Mouse (Mus musculus) inflammation-experienced regulatory T-cells, adult 6 months (primary cell): ENCODE results near the gene Krt26. TPM values are rescaled to one million over a fixed set of nuclear protein-coding genes. Genes with fewer than 3 reads are reported as not detected.

ENCODE experiments used
- ATAC-seq: one replicate; pipeline ENCODE4 v1.8.0; 2017
- polyA plus RNA-seq, 3 experiments: library from polyadenylated mRNA; unstranded; fragments of 100-300 nt; shearing (Covaris generic); gene quantifications; one replicate each; pipeline ENCODE4 v1.2.1; 2017

The Krt26 gene
- polyA plus RNA-seq, 3 experiments from 2014 or later: not detected

- ATAC-seq: peak; percentile 43
Observed at GRCm38 (mm10) chr11:99283334-99283733, 54.4 kb downstream of the Krt26 start.

- no peak for ATAC-seq
Observed at GRCm38 (mm10) chr11:99281116-99281515, 56.6 kb downstream of the Krt26 start.

GRCm38 (mm10) chr11:99279986-99280385, 57.8 kb downstream of the Krt26 start:
- no peak for ATAC-seq

Other genes with a start within 250 kb of the Krt26 start
- gene Tns4, start 248.7 kb downstream of the Krt26 start, polyA plus RNA-seq: under 1 TPM; 0.30 to 0.58 (median 0.51) TPM
- gene Ccr7, start 182.9 kb downstream of the Krt26 start, polyA plus RNA-seq: 100 to 1,000 TPM in 2 of 3 experiments, 10 to 100 TPM in 1; 16.6 to 295 (median 286) TPM
- gene Smarce1, start 106.9 kb downstream of the Krt26 start, polyA plus RNA-seq: 100 to 1,000 TPM; 127 to 184 (median 159) TPM
- 1 to 10 TPM; 2.1 to 2.7 (median 2.1) TPM for gene Krt222, start 93.9 kb downstream of the Krt26 start, polyA plus RNA-seq
- not detected for gene Krt24, start 52.7 kb downstream of the Krt26 start, polyA plus RNA-seq
- not detected for gene Krt25, start 15.0 kb downstream of the Krt26 start, polyA plus RNA-seq
- gene Krt27, start 13.1 kb upstream of the Krt26 start, polyA plus RNA-seq: not detected
- gene Krt28, start 36.9 kb upstream of the Krt26 start, polyA plus RNA-seq: not detected
- 10 to 100 TPM in 1 of 3 experiments, 1 to 10 TPM in 2; 4.5 to 13.5 (median 7.3) TPM for gene Krt10, start 51.4 kb upstream of the Krt26 start, polyA plus RNA-seq
- gene Krt12, start 84.3 kb upstream of the Krt26 start, polyA plus RNA-seq: not detected
- not detected for gene Krt20, start 100.2 kb upstream of the Krt26 start, polyA plus RNA-seq
- gene Krt23, start 155.2 kb upstream of the Krt26 start, polyA plus RNA-seq: not detected
- gene Krt39, start 183.4 kb upstream of the Krt26 start, polyA plus RNA-seq: not detected
- not detected for gene Krt40, start 205.2 kb upstream of the Krt26 start, polyA plus RNA-seq
- gene Krtap3-3, start 212.9 kb upstream of the Krt26 start, polyA plus RNA-seq: not detected
- gene Krtap3-2, start 218.9 kb upstream of the Krt26 start, polyA plus RNA-seq: not detected
- not detected for gene Gm11939, start 221.5 kb upstream of the Krt26 start, polyA plus RNA-seq
- gene Krtap3-1, start 228.7 kb upstream of the Krt26 start, polyA plus RNA-seq: not detected
- gene Krtap1-5, start 243.1 kb upstream of the Krt26 start, polyA plus RNA-seq: not detected
- not detected for gene Krtap1-4, start 245.7 kb upstream of the Krt26 start, polyA plus RNA-seq